Mouse (Mus musculus): ENCODE measurements at regions not wholly inside any gene's neighbourhood (a gene's known extent, or its start where the extent isn't known, plus 50 kb on each side); places are given as distances from the start of the nearest gene placed in this dataset.

DNA sequence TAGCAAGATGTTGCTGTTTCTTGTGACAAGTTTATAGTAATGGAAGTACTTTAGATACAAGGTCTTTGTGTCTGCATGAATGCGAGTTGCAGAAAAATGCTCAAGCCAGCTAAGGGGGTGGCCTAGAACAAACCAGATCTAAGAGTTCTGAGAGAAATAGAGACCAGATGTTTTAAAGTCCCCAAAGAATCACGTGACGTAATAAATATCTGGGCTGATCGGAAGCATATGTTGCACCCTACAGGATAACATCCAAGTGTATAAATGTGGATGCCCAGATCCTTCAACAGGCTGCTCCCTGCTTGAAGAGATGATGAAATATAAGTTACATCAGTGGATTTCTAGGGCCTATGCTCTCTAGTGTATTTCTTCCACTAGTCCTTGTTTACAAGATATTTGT, 77.7 kb upstream of the Lpar1 start:
- TF ChIP-seq CHD2 (IDR thresholded peaks at IDR 0.05; ENCODE audit: low read depth, low read length) = no peak
- no peak for TF ChIP-seq ZNF384 (IDR thresholded peaks at IDR 0.05; ENCODE audit: low read depth, low read length)
- TF ChIP-seq HCFC1 (IDR thresholded peaks at IDR 0.05; ENCODE audit: borderline replicate concordance, insufficient read depth, low read length) = no peak

Measured in ES-E14 (cell line).